Mouse (Mus musculus): ENCODE measurements around the gene Olfr159.
"Not testable (repeated sequence)": the region's sequence is repeated elsewhere in the genome, so short reads cannot be mapped to it uniquely, and the experiment has no call there.

Gene Olfr159

GRCm38 (mm10) chr4:43770909-43771308, at the start of gene Olfr159:
Olfr159 (minus strand) TSS chr4:43771009.
- DNase-seq (ENCODE audit: low read depth, low spot score): no peak

DNA sequence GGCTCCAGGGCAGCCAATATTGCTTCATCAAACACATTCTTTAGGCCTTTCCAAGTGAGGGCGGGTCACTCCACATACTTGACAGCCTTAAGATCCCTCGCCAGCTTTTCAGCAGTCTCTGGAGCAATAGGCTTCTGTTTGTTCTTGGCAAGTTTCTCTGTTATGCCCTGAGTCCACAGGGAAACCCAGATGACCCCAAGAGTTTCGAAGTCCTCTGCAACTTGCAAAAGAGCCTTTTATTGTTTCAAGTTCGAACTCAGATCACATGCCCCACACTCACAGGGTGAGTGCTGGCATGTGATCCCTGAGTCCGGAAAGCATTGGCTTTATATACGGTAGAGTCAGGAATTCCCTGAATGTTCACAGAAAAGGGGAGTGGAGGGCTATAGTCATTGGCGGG, 28.1 kb upstream of the Olfr159 start:
- no peak for DNase-seq (ENCODE audit: low read depth, low spot score)

DNA sequence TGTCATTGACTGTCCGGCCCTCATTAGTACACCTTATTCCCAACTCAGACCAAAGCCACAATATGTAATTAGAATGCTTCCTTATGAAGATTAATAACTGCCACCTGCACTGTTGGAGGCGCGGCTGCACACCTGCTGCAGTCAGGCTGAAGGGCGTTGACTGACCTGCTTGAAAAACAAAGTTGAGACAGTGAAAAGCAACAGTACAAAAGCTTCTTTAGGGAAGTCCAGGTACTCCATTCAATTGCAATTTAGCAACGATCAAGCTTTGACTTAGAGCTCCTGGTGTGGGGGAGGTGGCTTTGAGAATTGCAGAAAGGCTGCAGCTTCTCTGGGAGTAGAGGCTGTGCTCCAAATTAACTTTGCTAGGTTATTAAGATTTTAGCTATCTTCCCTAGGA, 25.0 kb upstream of the Olfr159 start:
- not testable (repeated sequence) for DNase-seq (ENCODE audit: low read depth, low spot score)

- no peak for DNase-seq (ENCODE audit: low read depth, low spot score)
Measured at GRCm38 (mm10) chr4:43795296-43795695, 24.5 kb upstream of the Olfr159 start.

DNA sequence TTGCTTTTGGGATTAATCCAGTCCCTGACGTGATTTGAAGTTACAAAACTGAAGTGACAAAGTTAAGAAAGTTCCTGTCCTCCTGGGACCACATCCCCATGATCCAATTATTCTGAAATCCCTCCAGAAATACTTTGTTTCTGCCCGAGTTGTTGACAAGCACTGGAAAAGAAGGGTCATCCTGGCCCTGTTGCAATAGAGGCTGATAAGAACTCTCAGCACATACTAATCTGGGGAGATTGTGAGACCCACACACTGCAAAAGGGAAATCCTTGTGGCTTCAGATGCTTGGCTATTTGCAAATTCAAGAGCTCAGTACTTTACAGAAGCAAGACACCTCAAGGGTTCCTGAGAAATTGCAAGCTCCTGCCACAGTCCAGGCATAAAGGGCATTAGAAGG, 1.5 kb upstream of the Olfr159 start:
- DNase-seq (ENCODE audit: low read depth, low spot score): no peak

DNA sequence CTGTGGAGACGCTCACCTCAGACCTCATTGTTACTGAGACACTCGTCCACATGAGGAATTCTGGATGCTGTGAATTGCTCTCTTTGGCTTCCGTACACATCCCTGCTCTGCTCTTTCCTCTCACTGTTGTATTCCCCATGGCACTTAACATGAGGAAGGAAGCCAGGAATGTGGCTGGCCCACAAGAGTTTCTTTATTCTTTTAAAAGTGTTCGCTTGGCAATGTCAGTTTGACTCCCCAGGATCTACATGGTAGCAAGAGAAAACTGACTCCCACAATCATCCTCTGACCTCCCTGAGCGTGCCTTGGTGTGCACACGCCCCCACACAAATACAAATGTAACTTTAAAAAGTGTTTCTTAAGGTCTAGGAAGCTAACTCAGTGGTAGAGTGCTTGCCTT, 817 bp upstream of the Olfr159 start:
- DNase-seq (ENCODE audit: low read depth, low spot score): no peak

GRCm38 (mm10) chr4:43769374-43769773, 1.4 kb downstream of the Olfr159 start:
- no peak for DNase-seq (ENCODE audit: low read depth, low spot score)

DNA sequence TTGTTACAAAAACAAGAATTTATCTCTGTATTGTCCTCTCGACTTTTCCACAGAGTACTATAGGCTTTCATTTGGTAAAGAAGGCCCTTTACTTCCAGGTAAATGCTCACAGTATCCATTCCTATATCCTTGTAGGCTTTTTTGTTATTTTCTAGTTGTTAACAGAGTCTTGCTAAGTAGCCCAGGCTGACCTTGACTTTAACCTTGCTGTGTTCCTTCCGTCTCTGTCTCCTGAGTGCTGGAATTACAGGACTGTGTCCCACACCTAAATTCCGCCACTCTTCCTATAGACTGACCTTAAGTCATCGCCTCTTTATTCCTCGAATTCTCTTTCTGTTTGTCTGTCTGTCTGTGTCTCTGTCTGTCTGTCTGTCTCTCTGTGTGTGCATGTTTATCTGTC, 2.5 kb downstream of the Olfr159 start:
- no peak for DNase-seq (ENCODE audit: low read depth, low spot score)

GRCm38 (mm10) chr4:43763410-43763809, 7.4 kb downstream of the Olfr159 start:
- no peak for DNase-seq (ENCODE audit: low read depth, low spot score)

- no peak for DNase-seq (ENCODE audit: low read depth, low spot score)
Measured at GRCm38 (mm10) chr4:43761336-43761735, 9.5 kb downstream of the Olfr159 start.

- no peak for DNase-seq (ENCODE audit: low read depth, low spot score)
Measured at GRCm38 (mm10) chr4:43760460-43760859, 10.3 kb downstream of the Olfr159 start.

GRCm38 (mm10) chr4:43759571-43760418, 11.0 kb downstream of the Olfr159 start:
- no peak for DNase-seq (ENCODE audit: low read depth, low spot score)

- DNase-seq (ENCODE audit: low read depth, low spot score): no peak
Measured at GRCm38 (mm10) chr4:43757213-43757612, 13.6 kb downstream of the Olfr159 start.

GRCm38 (mm10) chr4:43745187-43745586, 25.6 kb downstream of the Olfr159 start:
- no peak for DNase-seq (ENCODE audit: low read depth, low spot score)

GRCm38 (mm10) chr4:43743099-43743498, 27.7 kb downstream of the Olfr159 start:
- no peak for DNase-seq (ENCODE audit: low read depth, low spot score)

- DNase-seq (ENCODE audit: low read depth, low spot score): no peak
Measured at GRCm38 (mm10) chr4:43742637-43743036, 28.2 kb downstream of the Olfr159 start.

- no peak for DNase-seq (ENCODE audit: low read depth, low spot score)
Measured at GRCm38 (mm10) chr4:43741526-43741925, 29.3 kb downstream of the Olfr159 start.

GRCm38 (mm10) chr4:43738989-43739674, 31.7 kb downstream of the Olfr159 start:
- DNase-seq (ENCODE audit: low read depth, low spot score): no peak

- DNase-seq (ENCODE audit: low read depth, low spot score): no peak
Measured at GRCm38 (mm10) chr4:43737144-43737543, 33.7 kb downstream of the Olfr159 start.

DNA sequence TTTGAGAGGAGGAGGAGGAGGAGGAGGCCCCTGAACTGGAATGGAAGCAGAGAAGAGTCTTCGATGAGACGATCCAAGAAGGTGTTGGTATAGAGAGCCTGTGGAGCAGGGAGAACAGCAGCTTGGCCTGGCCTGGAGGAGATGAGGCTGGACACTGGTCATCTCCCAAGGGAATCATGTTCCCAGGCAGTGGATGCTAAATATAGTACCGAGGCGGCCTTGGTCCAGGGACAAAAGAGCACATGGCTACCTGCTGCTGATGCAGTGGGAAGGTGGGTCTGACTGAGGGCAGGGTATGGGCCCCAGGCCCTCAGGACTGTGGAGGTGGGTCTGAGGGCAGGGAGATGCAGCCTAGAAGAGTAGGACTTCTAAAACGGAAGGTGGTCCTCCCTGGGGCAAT, 37.6 kb downstream of the Olfr159 start:
- DNase-seq (ENCODE audit: low read depth, low spot score): no peak

- DNase-seq (ENCODE audit: low read depth, low spot score): no peak
Measured at GRCm38 (mm10) chr4:43732171-43732570, 38.6 kb downstream of the Olfr159 start.

DNA sequence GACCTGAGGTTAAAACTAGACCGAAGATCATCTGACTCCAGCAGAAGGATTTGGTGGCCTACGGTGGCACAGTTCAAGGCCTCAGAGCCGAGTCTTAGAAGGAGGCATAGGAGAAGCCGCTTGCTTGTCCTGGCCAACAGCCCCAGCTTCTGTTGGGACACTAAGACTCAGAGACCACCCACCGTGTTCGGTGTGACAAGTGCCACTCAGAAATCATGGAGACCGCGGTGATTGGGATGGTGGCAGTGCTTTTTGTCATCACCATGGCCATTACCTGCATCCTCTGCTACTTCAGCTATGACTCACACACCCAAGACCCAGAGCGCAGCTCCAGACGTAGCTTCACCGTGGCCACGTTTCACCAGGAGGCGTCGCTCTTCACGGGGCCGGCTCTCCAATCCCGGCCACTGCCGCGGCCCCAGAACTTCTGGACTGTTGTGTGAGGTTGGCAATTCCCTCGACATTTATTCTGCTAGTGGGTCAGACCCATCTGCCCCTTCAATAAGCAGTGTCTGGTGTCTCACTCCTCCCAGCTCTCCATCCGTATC, 40.0 kb downstream of the Olfr159 start:
- no peak for DNase-seq (ENCODE audit: low read depth, low spot score)
